Mouse (Mus musculus): ENCODE results near the gene BC117090.
"Not testable (repeated sequence)": the region's sequence is repeated elsewhere in the genome, so short reads cannot be mapped to it uniquely, and the experiment has no call there.

Gene BC117090

GRCm38 (mm10) chr16:36334232-36334631 lies at the start of gene BC117090:
BC117090 (minus strand) TSS chr16:36334332.
- DNase-seq: no peak

- not testable (repeated sequence) for DNase-seq
These were observed 33.5 kb upstream of the BC117090 start, which contains the start of gene BC100530 for GRCm38 (mm10) chr16:36367648-36368047. BC100530 (minus strand) TSS chr16:36367748.

- DNase-seq: peak; percentile 1 to 11
These were observed 3.0 kb upstream of the BC117090 start for GRCm38 (mm10) chr16:36337171-36337570.

- no peak for DNase-seq
These were observed 14.8 kb downstream of the BC117090 start for GRCm38 (mm10) chr16:36319286-36319685.

- DNase-seq: not testable (repeated sequence)
These were observed 18.0 kb downstream of the BC117090 start for GRCm38 (mm10) chr16:36316111-36316510.

GRCm38 (mm10) chr16:36307631-36308030 lies 26.5 kb downstream of the BC117090 start:
- no peak for DNase-seq

- DNase-seq: no peak
These were observed 45.0 kb downstream of the BC117090 start for GRCm38 (mm10) chr16:36289140-36289539.

GRCm38 (mm10) chr16:36276796-36277195 lies 57.3 kb downstream of the BC117090 start, which contains the start of gene Stfa1:
Stfa1 (plus strand) TSS chr16:36276951.
- DNase-seq: not testable (repeated sequence)
